Comparison of ENCODE assay signal across 35 mouse cellular contexts in genomic region chr10:95797645-95798395, GRCm38 (mm10). TPM values are rescaled to one million over a fixed set of nuclear protein-coding genes. Genes with fewer than 3 reads are reported as not detected.
"Had no signal": no experiment of that assay in that cellular context is flagged by ENCODE, and none has a peak within 500 bp of the region (broad histone marks: within the 10 kb centered on the region; RNA-seq: fewer than 3 reads in every experiment).

No protein-coding gene starts in this region.

- H3K9me3 ChIP-seq: heart, embryonic 12.5 days; hindbrain, embryonic 10.5 days; hindbrain, embryonic 12.5 days; intestine, embryonic 15.5 days; limb, embryonic 13.5 days; limb, embryonic 15.5 days; liver, embryonic 12.5 days had no signal

- H3K27ac ChIP-seq: heart, adult 2 months; hindbrain, embryonic 10.5 days; hindbrain, embryonic 12.5 days; hindbrain, embryonic 14.5 days; intestine, embryonic 15.5 days; limb, embryonic 13.5 days; limb, embryonic 15.5 days; liver, embryonic 12.5 days; liver, embryonic 14.5 days had no signal

- H3K4me3 ChIP-seq: heart, adult 2 months; heart, embryonic 12.5 days; hindbrain, embryonic 10.5 days; hindbrain, embryonic 12.5 days; intestine, embryonic 15.5 days; limb, embryonic 13.5 days; limb, embryonic 15.5 days; liver, embryonic 12.5 days had no signal

- H3K4me1 ChIP-seq: intestine, embryonic 15.5 days; liver, embryonic 12.5 days had no signal

- DNase-seq: gastrocnemius, postnatal 36 days; heart, adult 2 months; heart, postnatal 10 days; heart, postnatal 4 days; kidney, adult 18-20 months; kidney, adult 8-10 months; kidney, postnatal 10 days; kidney, postnatal 25 days; kidney, postnatal 4 days; layer of hippocampus, adult 9-11 months; layer of hippocampus, postnatal 36 days; left cerebral cortex, postnatal 4 days had no signal

- H3K27me3 ChIP-seq: heart, embryonic 12.5 days; hindbrain, embryonic 12.5 days; intestine, embryonic 15.5 days; limb, embryonic 13.5 days; limb, embryonic 15.5 days; liver, embryonic 12.5 days had no signal

- H3K36me3 ChIP-seq: heart, embryonic 12.5 days; hindbrain, embryonic 10.5 days; hindbrain, embryonic 12.5 days; intestine, embryonic 15.5 days; limb, embryonic 13.5 days; limb, embryonic 15.5 days; liver, embryonic 12.5 days had no signal

RNA-seq across cellular contexts. Expression of gene Gm33543, which starts 44.9 kb away (rescaled TPM):
- total RNA-seq: granulocyte monocyte progenitor cell, adult 5-6 weeks; layer of hippocampus, adult 8-10 months; layer of hippocampus, postnatal 14 days; layer of hippocampus, postnatal 36 days; left cerebral cortex, postnatal 10 days; left cerebral cortex, postnatal 25 days; left cerebral cortex, postnatal 4 days had no signal
- polyA plus RNA-seq: forebrain, embryonic 16.5 days; frontal cortex, adult 2 months; heart, embryonic 12.5 days; heart, embryonic 14.5 days; heart, embryonic 16.5 days; hindbrain, embryonic 10.5 days; hindbrain, embryonic 12.5 days; hindbrain, embryonic 14.5 days; hindbrain, embryonic 16.5 days; inflammation-experienced regulatory T-cells, adult 6 months; intestine, embryonic 15.5 days; intestine, postnatal 0 days; kidney, embryonic 14.5 days; limb, embryonic 11.5 days; limb, embryonic 13.5 days; limb, embryonic 15.5 days; liver, embryonic 12.5 days; liver, embryonic 14.5 days had no signal
